Mouse (Mus musculus) brain, embryonic 18.5 days (tissue): ENCODE data around the gene Rhbdl3.

Experiments
- DNase-seq: peaks from one replicate; pipeline ENCODE4 v3.0.0-alpha.2; 2012; ENCODE audit warnings: low read depth, low spot score

The Rhbdl3 gene

DNA sequence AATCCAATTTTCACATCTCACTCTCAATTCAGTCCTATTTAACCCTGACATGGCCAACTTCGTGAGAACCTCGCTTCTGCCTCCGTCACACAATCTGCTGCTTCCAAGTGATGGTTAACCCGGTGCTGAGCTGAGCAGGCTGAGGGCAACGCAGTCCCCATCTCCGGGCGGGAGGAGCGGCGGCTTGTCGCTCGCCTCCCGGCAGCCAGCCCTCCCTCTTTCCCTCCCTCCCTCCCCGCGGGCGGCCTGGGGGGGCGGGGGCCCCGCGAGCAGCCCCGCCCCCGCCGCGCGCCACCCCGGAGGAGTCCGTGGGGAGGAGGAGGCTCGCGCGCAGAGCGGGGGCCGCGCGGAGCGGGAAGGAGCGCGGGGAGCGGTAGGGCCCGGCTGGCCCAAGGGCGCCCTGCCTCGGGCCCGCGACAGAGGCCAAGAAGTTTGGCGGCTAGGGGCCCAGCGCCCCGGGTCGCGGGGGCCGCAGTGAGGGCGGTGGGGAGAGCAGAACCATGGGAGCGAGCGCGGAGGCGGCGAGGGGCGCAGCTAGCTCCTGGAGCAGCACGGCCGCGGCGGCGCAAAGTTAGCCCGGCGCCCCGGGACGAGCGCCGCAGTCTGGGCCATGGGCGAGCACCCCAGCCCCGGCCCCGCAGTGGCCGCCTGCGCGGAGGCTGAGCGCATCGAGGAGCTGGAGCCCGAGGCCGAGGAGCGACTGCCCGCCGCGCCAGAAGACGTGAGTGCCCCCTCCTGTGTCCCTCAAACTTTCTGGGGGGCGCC, at the start of gene Rhbdl3:
TSS of gene Rhbdl3 (plus strand) at position 362 of the 765 bp plus-strand sequence.
- DNase-seq: no peak

DNA sequence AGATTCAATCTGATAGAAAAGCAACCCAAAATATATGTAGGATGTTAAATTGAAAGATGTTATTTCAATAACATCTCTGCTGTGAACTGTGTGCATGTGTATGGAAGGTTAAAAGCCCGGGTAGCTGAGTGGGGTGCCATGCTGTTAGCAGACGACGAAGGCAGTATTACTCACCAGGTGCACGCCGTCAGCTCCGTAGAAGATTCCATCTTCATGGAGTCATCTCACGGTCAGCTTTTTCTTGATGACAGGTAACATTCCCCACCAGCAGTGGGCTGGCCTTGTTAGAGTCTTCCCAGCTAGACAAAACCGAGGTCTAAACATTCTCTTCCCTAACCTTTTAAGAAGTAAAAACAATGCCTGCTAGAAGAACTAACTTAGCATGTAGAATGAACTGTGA, 36.6 kb upstream of the Rhbdl3 start:
- no peak for DNase-seq

DNA sequence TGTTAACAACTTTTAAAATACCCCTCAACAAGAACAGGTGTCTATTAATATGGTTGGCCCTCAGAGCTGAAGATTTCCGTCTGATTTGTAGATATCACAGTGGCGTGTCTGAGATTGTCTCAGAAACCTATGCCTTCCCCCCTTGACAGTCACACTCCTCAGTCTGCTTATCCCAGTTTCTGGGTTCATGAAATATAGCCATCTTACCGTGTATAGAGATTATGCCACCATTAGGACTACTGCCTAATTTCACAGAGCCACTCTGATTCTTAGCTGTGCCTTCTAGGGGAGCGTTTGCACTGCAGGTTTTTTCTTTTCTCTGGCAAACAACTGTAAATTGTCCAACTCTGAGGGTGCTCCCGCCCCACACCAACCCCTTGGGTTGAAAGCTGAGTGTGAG, 29.6 kb upstream of the Rhbdl3 start:
- no peak for DNase-seq

DNA sequence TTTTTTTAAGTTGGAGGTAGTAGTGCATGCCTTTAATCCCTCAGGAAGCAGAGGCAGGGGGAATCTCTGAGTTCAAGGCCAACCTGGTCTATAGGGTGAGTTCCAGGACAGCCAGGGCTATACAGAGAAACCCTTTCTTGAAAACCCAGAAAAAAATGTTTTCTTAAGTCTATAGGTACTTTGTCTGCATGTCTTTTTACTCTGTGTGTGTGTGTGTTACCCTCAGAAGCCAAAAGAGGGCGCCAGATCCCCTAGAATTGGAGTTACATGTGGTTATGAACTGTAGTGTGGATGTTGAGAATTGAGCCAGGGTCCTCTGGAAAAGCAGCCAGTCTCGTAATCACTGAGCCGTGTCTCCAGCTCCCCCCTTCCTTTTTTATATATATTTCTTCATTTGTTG, 25.7 kb upstream of the Rhbdl3 start:
- no peak for DNase-seq

DNA sequence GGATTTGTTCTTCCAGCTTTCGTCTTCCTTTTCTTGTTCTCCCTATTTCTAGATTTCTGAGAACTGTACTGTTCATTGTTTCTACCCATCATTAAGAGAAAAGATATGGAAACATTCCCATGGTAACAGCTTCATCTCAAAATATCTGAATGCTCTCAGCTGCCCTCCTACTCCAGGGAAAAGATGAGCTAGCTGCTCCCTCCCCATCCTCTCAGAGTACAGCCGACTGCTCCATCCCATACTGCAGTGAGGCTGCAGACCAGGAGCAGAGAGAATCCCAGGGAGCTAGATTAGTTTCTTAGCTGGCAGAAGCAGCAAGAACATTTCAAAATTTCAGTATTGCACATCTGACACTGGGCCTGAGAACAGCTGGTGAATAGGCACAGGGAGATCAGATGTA, 22.7 kb upstream of the Rhbdl3 start:
- DNase-seq: no peak

DNA sequence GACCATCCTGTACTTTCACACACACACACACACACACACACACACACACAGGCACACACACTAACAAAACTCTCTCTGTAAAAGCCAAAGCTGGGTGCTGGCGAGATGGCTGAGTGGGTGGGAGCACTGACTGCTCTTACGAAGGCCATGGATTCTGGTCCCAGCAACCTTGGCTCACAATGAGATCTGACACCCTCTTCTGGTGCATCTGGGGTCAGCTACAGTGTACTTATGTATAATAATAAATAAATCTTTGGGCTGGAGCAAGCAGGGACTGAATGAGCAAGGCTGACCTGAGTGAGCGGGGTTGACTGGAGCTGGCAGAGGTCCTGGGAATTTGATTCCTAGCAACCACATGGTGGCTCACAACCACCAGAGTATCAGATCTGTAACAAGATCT, 16.9 kb upstream of the Rhbdl3 start:
- DNase-seq: no peak

DNA sequence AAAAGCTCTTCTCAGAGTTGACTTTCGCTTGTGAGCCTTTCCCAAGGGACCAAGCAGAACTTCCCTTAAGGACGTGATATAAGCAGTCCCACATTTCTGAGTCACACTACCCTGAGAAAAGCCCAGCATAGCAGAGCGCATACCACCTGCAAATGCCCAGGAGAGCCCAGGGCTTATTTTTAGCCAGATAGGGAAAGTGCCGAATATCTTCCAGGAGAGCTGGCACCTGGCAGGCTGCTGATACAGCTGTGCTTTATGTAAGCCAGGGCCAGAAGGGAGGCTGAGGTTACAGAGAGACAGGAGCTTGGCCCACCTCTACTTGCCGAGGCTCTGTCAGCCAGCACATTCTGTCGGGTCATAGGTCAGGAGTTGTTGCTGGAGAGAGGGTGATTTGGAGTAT, 16.1 kb upstream of the Rhbdl3 start:
- no peak for DNase-seq

DNA sequence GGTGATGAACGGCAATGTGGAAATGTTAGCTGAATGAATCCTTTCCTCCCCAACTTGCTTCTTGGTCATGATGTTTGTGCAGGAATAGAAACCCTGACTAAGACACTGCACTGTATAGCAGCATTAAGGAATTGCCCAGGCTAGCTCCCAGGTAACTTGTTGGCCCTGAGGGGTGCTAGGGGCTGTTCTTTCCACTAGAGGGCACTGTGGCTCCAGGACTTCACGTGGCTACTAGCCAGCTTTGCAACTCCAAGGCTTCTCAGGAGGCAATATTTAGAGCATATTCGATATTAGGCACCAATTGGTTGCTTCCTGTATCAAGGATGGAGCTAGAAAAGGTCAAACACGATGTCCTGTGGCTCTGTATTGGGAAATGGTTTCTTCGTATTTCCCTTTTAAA, 13.6 kb upstream of the Rhbdl3 start:
- no peak for DNase-seq

DNA sequence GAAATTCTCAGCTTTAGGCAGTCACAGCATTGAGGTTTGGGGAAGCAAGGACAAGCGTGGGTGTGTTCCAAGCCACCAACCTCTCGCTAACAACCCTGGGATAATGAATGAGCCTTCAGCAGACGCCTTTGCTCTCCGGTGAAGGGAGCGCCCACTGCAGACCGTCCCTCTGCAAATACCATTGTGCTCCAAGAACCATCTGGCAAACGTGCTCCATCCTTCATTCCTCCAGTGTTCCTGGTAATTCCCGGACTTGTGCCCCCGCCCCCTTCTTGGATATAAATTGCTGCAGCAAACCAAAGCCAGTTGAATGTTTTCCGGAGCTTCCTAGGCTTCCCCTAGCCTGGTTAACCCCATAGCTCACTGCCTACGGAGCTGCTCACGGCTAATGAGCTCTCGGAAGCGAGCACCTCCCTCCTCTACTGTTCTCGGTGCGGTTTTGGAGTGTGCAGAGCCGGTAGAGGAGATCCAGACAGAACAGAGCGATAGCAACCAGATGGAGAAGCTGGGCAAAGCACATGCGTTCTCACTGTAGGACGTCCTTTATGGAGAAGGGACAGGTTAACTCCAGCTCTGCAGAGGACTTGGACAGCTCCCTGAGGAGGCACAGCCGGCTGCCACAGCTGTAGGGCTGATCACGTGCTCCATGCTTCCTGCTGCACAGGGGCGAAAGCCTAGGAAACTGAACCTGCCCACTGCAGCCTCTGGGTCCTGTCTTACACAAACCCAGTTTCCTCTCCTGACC, 10.8 kb upstream of the Rhbdl3 start:
- no peak for DNase-seq

DNA sequence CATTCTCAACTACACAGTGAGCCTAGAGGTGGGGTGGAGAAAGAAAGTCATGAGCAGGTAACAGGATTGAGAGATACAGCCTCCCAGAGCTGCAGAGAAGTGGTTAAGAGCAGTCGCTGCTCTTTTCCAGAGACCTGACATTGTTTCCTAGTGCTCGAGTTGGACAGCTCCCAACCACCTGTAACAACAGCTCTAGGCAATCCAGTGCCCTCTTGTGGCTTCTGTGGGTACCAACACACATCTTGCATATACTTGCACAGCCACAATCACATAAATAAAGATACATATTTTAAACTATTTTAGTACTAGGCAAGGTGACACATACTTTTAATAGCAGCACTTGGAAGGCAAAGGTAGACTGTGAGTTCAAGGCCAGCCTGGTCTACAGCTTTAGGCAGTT, 9.7 kb upstream of the Rhbdl3 start:
- no peak for DNase-seq

DNA sequence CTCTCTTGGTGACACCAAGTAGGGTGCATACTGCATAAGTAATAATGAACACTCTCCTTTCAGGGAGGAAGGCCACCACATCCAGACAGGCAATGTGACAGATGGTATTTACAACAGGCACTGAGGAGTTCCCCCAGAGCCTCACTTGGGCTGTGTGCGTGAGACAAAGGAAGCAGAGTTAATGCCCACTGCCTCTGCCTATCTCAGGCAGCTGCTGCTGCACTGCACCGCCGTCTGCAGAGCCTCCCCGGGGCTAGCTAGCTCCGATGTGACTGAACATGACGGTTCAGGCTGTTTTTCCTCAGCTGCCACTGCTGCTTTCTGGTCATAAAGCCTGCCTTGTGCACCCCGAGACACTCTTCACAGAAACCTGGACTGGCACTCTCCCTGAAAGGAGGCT, 8.2 kb upstream of the Rhbdl3 start:
- DNase-seq: no peak

DNA sequence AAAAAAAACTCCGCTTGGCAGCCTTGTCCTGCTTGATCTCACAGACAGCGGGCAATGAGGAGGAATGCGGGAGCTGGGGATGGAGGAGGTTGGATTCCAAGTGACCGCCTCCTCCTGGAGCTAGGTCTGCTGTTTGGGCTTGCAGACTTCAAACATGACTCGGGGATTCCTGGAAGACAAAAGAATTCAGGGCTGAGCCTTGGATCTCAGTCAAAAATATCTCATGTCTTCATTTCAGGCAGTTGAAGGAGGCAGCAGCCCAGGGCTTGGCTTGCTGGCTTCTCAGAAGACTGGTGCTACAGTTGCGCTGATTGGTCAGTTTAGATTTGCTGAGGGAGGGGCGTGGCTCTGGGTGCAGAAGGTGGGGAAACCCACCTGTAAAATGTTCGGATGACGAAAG, 5.6 kb upstream of the Rhbdl3 start:
- DNase-seq: no peak

DNA sequence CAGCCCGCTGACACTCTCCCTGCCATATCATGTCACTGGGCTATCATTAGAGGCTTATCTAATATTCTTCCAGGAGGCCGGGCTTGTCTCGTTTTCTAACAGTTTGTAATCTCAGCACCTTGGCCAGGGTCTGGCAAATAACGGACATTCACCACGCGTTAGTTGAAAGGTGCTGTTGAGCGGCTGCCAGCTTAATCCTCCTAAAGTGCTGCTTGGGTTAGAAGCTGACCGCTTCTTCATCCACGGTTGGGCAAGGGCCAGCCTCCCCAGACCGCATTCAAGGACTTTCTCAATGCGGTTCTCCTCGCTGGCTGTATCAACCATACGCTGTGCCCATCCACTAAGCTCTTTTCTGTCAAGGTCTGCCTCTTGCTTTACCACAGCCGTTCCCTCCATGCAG, 4.9 kb upstream of the Rhbdl3 start:
- DNase-seq: no peak

DNA sequence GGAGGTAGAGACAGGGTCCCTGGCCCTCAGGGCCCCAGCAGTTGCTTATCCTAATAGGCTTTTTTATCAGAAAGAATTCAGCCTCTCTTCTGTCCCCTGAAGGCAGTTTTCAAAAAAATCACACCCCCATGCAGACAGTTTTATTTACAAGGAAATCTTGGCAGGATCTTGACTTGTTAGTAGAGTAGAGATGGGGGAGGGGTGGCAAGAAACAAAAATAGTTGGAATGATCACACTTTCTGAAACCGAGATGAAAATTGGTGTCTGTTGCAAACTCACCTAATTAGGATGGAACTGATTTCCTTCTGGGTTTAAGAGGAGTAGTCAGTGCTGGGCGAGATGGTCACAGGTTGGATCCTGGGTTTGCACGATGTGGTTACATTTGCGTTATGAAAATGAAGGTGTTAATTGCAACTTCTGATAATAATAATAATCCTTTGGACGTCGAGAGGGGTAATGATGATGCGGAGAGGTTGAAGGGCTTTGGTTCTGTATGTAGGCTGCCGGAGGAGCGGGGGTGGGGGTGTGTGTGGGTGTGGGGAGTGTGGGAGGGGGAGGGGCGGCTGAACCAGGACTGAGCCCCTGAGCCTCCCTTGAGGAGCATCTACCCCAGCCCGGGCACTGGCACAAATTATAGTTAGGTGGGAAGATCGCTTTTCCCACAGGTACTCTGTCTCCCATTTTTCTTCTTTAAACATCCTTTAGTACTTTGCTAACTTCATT, 1.0 kb upstream of the Rhbdl3 start:
- DNase-seq: no peak

DNA sequence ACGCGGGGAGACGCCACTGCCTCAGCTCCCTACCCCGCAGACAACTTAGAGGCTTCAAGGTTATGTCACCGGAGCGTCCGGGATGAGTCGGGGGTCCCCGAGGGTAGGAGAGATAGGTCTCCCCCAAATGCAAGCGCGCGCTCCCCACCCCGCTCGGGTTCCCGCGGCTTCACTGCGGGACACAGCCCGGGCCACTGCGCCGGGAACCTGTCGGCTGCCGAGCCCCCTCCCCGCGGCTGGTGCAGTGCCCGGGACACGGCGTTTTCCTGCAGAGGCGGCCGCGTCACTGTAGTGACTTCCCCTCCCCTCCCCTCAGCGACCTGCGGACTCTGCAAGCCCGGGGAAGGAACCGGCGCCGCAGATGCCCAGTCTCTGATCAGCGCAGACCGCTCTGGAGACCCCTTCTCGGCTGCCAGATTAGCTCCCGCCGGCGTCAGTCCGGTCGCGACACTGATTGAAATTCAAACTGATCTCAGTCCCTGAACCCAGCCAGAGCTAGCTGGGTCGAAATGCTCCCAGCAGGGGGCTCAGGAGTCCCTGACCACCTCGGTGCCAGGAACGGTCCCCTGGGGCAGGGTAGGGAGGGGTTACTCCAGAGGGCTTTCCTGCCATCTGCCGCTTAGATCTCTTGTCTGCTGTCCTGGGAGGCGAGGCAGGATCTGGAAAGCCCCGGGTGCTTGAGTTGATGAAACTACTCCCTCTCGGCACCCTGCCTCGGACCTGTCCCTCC, 769 bp downstream of the Rhbdl3 start:
- no peak for DNase-seq

DNA sequence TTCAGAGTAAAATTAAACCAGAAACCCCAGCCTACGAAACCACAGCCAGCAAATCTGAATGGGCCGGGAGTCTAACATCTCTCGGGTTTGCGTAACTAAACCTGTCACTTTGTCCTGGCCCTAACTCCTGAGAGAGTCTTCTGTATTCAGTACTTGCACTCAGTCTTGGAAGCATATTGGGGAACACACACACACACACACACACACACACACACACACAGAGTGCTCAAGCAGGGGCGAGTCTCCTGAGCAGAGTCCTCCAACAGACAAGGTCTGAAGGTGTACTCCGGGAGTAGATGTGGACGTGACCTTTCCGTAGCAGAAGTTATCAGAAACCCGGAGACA, 1.3 kb downstream of the Rhbdl3 start:
- no peak for DNase-seq

DNA sequence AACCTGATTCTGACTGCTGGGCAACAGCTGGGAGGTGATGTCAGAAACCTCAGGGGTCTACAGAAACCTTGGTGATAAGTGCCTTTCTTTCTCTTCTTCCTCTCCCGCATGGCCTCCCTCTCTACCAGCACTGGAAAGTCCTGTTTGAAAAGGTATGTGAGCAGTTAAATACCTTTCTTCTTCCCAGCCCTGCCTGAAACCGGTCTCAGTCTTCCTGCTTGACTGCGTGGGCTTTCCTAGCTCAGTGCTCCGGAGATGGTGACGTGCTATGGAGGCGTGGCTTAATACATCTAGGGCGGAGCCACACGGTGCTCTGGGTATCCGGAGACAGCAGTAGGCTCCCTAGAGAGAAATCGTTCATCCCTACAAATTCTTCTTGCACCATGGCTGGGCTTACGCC, 1.8 kb downstream of the Rhbdl3 start:
- DNase-seq: no peak

DNA sequence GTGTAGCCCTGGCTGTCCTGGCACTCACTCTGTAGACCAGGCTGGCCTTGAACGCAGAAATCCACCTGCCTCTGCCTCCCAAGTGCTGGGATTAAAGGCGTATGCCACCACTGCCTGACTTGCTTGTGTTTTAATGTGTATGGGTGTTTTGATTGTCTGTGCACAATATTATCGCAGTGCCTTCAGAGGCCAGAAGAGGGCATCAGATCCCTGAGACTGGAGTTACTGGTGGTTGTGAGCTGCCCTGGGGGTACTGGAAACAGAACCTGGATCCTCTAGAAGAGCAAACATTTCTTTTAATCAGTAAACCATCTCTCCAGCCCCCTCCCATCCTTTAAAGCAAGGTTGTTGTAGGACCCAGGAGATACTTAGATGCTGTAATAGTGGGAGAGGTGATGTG, 3.0 kb downstream of the Rhbdl3 start:
- DNase-seq: no peak

DNA sequence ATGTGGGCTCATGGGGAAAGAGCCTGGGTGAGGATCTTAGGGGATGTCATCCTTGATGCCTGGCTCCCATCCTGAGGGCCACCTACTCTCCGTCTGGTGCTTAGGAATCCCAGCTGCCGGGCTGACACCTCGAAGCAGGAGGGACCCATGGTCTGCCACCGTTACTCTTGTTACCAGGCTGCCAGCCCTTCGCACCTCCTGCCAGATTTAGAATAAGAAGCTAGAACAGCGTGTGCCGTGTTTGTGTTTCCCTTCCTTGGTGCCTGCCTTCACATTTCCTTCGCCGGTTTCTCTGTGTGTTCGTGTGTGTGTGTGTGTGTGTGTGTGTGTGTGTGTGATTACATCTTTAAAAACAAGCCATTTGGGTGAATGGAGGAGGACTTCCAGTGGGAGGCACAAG, 4.1 kb downstream of the Rhbdl3 start:
- no peak for DNase-seq

DNA sequence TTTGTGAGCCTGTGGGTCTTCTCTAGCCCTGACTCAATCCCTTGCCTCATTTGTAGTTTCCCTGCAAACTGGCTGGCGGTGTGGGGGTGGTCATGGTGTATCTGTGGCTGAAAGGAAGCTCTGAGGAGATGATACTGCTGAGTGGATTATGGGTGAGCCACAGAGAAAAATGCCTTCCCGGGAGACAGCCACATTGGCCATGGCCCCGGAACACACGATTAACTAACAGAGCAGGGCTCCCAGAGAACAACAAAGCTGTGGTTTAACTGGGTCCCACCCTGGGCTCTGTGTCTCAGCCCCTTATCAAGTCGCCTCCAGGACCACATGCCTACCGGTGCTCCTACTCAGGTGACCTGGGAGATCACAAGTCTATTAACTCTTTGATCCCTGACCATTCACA, 7.8 kb downstream of the Rhbdl3 start:
- DNase-seq: no peak

DNA sequence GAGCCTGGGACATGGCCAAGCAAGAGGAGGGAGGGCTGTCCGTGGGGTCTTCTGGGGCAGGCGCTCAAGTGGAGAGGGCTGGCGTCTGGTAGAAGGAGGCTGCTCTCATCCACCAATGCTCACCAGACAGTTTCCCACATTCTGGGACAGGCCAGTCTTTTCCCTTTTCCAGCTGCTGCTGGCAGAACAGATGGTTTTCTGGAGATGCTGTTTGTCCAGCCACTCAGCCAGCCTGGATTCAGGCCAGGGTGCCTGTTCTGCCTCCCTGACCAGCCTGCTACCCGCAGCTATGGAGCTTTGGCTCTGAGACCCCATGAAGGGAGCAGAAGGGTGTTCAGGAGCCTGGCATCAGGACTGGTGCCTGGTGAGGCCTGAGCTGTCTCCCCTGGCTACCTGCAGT, 10.6 kb downstream of the Rhbdl3 start:
- no peak for DNase-seq

DNA sequence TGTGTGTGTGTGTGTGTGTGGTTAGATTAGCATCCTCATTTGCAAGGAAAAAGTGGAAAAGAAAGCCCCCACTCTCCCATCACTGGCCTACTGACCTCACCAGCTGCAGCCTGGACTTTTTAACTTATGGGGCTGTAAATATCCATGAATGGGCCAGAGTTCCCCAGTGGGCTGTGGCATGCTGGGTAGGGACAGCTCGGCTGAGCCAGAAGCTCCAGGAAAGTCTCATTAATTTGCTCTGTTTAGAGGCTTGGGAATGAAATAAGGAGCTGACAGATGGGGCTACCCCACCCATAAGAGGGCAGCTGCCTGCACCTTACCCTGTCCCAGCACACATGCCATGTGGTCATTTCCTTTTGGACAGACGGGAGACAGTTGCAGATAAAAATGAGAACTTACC, 11.3 kb downstream of the Rhbdl3 start:
- no peak for DNase-seq
